Mouse (Mus musculus) bone marrow, adult 2 months (tissue): ENCODE measurements around the gene Tnfrsf1a. TPM values are rescaled to one million over a fixed set of nuclear protein-coding genes. Genes with fewer than 3 reads are reported as not detected.
A peak's percentile ranks its signal among the peaks of the same experiment; 100 is the strongest.
"Not testable (repeated sequence)": the region's sequence is repeated elsewhere in the genome, so short reads cannot be mapped to it uniquely, and the experiment has no call there.

Experiments
- H3K27ac ChIP-seq: fragments of 200-500 bp; 2 replicates; pipeline ENCODE4 v1.5.1; 2012; ENCODE audit warnings: low read depth, mild to moderate bottlenecking, control low read depth, inconsistent platforms, low read length; ENCODE audit not compliant: control insufficient read depth, poor library complexity, insufficient read depth
- H3K4me1 ChIP-seq: fragments of 200-500 bp; 2 replicates; pipeline ENCODE4 v1.6.1; 2011; ENCODE audit warnings: low read length; ENCODE audit not compliant: control insufficient read depth, insufficient read depth
- H3K4me3 ChIP-seq: fragments of 200-500 bp; replicated peaks from 2 replicates; pipeline ENCODE3; 2011; ENCODE audit warnings: mild to moderate bottlenecking, low read depth, low read length, control low read depth; ENCODE audit not compliant: control insufficient read depth
- CTCF ChIP-seq: fragments of 200-500 bp; IDR thresholded peaks from 2 replicates; pipeline ENCODE4 v1.5.1; 2011; ENCODE audit warnings: low read length, control low read depth; ENCODE audit not compliant: control insufficient read depth, insufficient read depth
- POLR2A ChIP-seq: fragments of 200-500 bp; IDR thresholded peaks from 2 replicates; pipeline ENCODE4 v1.6.1; 2011; ENCODE audit warnings: low read depth, mild to moderate bottlenecking, control low read depth, low read length, borderline replicate concordance; ENCODE audit not compliant: control insufficient read depth
- WGBS: fragments of 180-500 bp; shearing (Covaris S2); methylation state at CpG from one replicate; pipeline ENCODE4 v1.1.7; 2018; 5-methylcytosine and 5-hydroxymethylcytosine counted together
- polyA plus RNA-seq: library from polyadenylated mRNA; stranded (reverse); fragments of >200 nt; gene quantifications from 2 replicates; pipeline ENCODE4 v1.2.4, GENCODE M21; 2011; ENCODE audit warnings: low replicate concordance; ENCODE audit not compliant: missing spikeins, insufficient read depth, insufficient read length

Gene Tnfrsf1a
- polyA plus RNA-seq: 18.4 and 63.5 TPM in 2 replicates

DNA sequence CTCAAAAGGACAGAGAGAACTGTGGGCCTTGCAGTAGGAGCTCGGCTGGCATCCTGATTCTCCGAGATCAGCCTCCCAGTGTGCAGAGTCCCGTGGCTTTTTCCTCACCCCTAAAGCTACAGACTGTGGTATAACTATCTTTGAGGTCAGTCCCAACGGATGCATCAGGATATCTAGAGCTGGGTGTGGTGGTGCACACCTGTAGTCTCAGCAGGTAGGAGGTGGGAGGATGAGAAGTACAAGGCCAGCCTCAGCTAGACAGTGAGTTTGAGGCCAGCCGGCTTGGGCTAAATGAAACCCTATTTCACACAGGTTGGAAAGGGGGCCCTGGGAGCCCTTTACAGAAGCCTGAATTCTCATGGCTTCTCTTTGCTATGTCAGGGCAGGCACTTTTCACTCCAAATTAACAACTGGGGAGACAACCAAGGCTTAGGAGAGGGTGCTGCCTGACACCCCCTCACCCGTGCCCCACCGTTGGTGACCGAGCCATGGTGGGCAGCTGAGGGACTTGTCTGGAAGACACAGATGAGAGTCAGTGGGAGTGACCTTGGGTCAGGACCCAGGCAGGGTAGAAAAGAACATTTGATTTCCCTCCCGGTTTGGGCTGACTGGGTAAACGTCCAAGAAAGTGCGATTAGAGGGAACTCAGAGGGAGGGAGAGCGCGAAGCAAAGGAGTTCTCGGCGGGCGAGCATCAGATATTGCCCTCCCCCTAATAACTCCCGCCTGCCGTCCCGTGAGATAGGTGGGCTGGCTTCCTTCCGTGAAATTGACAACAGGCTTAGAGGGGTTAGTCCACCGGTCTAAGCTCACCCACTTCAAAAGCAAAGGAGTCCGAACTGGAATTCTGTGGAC is at the start of gene Tnfrsf1a:
Tnfrsf1a (plus strand) TSS at position 642 of the 854 bp plus-strand sequence.
- 9% methylated on average over 22 of the region's 22 CpGs for WGBS
- Histone ChIP-seq H3K27ac (peak within 1 kb of the TSS; percentile 95), H3K4me3 (peak within 1 kb of the TSS; percentile 93), H3K4me1 (peaks cover 12% of the 10 kb centered on the region)
- TF ChIP-seq POLR2A (no peak), CTCF (no peak)

DNA sequence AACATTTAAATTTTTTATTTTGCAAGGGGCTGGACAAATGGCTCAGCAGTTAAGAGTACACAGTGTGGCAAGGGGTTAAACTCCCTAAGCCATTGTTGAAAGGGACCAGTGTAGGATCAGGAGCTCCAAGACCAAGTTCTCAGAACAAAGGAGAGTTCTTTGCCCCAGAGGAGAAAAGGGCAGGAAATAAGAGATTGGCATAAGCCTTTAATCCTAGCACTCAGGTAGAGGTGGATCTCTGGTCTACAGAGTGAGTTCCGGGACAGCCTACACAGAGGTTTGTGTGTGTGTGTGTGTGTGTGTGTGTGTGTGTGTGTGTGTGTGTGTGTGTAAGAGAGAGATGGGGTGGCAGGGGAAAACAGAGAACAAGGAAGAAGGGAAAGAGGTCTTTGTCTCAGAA is 48.2 kb upstream of the Tnfrsf1a start:
- Histone ChIP-seq H3K27ac (no peak overlapping the region), H3K4me1 (no peaks in the 10 kb centered on the region), H3K4me3 (no peak overlapping the region)
- WGBS: 74% methylated on average over 1 of the region's 1 CpGs
- TF ChIP-seq POLR2A (no peak), CTCF (no peak)

DNA sequence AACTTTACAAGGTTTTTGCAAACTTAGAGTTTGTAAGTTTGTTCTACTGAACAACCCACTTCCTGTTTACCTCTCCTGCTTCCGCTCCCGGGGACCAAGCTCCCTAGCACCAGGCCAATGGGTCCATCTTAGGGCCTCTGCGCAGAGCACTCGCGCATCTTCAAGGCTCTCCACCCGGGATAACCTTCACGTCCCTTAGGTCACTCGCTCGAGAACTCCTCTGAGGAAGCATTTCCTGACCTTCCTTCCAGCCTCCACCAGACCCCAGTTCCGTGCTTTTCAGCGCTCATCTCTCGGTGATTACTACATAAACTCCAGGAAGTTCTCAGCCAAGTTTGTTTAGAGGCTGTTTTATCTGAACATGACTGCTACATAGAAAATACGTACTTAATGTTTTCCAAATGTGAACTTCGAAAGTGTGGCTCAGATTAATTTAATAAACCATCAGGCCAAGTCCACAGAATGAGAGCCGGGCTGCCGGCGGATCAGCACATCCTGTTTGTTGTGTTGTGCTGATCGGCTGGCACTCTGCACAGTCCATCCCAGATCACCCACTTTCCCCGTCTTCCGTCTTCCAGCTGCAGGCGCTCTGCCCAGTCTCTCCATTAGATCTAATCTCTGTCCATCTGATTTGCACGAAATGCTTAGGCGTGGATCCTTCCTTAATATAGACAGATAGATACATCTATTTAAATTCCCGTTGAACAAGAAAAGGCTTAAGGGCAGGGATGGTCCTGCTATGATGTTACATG is 46.8 kb upstream of the Tnfrsf1a start:
- TF ChIP-seq CTCF (no peak), POLR2A (no peak)
- 76% methylated on average over 24 of the region's 24 CpGs for WGBS
- no peak overlapping the region for H3K27ac ChIP-seq

DNA sequence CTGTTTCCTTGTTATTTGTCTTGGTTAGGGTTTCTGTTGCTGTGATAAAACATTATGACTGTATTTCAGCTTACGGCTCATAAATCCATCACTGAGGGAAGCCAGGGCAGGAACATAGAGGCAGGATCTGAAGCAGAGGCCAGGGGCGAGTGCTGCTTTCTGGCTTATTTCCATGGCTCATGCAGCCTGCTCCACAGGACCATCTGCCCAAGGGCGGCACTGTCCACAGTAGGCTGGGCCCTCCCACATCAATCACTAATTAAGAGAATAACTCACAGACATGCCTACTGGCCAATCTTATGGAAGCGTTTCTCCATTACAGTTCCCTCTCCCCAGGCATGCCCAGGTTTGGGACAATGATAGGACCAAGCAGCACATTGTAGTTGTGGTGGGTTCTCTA is 45.9 kb upstream of the Tnfrsf1a start:
- H3K4me3 ChIP-seq: no peak overlapping the region
- no peak overlapping the region for H3K27ac ChIP-seq
- no peak for TF ChIP-seq CTCF
- no peak for TF ChIP-seq POLR2A
- H3K4me1 ChIP-seq: no peaks in the 10 kb centered on the region
- 84% methylated on average over 4 of the region's 4 CpGs for whole genome bisulfite sequencing

More for the DNA sequence above, 46.8 kb upstream of the Tnfrsf1a start:
- Histone ChIP-seq H3K4me1 (no peaks in the 10 kb centered on the region), H3K4me3 (no peak overlapping the region)

DNA sequence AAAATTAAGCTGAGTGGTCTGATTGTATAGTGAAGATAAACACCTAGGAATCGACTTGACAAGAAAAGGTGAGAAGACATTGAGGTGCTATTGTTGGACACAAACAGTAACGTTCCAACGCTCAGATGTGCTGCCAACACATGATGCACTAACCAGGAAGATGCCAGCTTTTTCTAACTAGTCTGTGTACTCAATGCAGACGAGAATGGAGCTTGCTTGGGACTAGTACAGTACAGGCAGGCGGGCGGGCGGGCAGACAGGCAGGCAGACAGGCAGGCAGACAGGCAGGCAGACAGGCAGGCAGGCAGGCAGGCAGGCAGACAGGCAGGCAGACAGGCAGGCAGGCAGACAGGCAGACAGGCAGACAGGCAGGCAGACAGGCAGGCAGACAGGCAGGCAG is 44.8 kb upstream of the Tnfrsf1a start:
- WGBS: 81% methylated on average over 7 of the region's 7 CpGs
- H3K4me1 ChIP-seq, H3K27ac ChIP-seq, H3K4me3 ChIP-seq: not testable (repeated sequence)

DNA sequence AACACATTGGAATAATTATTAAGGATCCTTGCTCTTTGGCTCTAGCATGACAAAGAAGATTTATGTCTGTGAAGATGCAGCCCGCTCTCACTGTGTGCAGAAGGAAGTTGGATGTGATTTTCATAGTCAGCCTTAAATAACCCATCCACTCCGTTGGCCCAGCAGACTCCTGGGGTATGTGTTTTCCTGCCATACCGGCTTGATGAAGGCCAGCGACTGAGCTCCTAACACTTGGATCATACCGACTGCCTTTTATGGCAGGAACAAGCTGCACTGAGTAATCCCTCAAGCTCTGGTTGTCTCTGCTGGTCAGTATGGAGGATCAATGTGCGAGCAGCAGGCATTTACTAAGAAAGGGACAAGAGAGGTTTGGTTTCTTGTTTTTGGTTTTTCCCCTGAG is 43.7 kb upstream of the Tnfrsf1a start:
- H3K27ac ChIP-seq: no peak overlapping the region
- WGBS: 85% methylated on average over 6 of the region's 6 CpGs
- no peaks in the 10 kb centered on the region for H3K4me1 ChIP-seq
- TF ChIP-seq POLR2A: no peak
- no peak for TF ChIP-seq CTCF
- H3K4me3 ChIP-seq: no peak overlapping the region

DNA sequence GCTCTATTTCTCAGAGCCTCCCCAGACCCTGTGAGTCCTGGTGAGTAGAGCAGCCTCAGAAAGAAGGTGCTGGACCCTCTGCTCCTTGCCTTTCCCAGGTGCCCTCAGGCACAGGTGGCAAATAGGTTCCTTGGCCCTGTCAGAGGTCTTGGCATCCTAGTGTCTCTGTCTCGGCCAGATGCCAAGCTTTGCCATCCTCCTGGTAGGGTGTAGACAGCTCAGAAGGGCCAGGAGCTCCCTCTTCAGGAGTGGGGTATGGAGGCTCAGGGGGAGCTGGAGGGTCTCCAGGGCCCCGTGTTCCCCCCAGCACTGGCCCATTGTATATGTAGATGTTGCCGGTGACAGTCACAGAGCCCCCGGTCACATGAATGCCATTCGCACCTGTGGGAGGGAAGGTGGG is 42.1 kb upstream of the Tnfrsf1a start:
- Histone ChIP-seq H3K27ac (no peak overlapping the region), H3K4me1 (no peaks in the 10 kb centered on the region), H3K4me3 (no peak overlapping the region)
- TF ChIP-seq POLR2A (no peak), CTCF (no peak)
- WGBS: 80% methylated on average over 5 of the region's 5 CpGs

DNA sequence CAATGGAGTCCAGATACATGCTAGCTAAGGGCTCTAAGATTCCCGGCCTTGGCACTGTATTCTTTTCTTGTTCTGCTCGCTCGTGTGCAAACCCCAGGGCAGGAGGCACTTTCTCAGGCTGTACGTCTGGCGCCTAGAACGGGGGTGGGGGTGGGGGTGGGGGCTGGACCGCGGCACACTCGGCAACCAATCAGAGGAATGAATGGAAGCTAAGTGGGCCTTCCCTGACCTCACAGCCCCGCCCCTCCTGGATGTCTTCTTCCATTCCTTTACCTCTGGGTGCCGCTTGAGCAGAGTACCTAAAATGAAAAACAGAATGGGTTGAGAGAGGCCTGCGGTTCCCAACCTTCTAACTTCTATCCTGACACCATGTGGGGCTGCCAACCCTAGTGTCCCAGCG is 40.2 kb upstream of the Tnfrsf1a start:
- Histone ChIP-seq H3K27ac (no peak overlapping the region), H3K4me3 (no peak overlapping the region), H3K4me1 (no peaks in the 10 kb centered on the region; the same call in 1 of the 2 replicates)
- WGBS: 81% methylated on average over 13 of the region's 13 CpGs
- TF ChIP-seq POLR2A: no peak
